Mouse (Mus musculus): Measurements from ENCODE around the gene Slc17a2.

Slc17a2 gene

DNA sequence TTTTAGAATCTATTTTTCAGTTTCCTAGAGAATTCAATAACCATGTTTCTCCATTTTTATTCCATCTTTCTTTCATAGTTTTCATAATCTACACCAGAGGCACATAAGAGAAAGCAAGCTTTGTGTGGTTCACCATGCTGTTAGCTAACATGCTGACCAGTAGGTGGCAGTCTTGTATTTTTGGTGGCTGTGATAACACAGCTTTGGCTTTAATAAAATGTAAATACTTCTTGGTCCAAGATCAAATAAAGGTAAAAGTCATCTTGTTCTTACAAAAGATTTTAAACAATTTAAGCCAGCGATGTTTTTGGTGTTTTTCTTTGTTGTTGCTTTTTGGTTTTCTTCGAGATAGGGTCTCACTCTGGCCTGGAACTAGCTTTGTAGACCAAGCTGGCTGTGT lies 14.3 kb upstream of the Slc17a2 start:
- DNase-seq (ENCODE audit: low spot score), result peak; percentile 27

DNA sequence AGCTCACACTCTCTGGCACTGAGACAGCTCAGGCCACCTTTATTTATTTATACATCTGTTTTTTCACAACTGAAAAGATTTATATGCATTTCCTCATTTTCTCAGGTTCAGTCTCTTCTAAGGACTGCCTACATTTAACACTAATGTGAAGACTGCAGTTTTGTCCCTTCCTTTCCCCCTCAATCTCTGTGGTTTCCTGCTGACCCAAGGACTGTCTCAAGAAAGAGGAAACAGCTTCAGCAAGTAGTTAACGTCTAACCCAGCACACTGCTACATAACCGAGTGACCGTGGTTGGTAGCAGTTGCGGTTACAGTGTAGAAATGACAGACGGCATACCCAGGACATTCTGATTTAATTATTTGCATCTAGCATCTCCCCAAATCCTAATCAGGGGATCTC lies 7.4 kb upstream of the Slc17a2 start:
- no peak for DNase-seq (ENCODE audit: low spot score)

- DNase-seq (ENCODE audit: low spot score), result no peak
These were observed 2.3 kb upstream of the Slc17a2 start for GRCm38 (mm10) chr13:23804532-23804931.

DNA sequence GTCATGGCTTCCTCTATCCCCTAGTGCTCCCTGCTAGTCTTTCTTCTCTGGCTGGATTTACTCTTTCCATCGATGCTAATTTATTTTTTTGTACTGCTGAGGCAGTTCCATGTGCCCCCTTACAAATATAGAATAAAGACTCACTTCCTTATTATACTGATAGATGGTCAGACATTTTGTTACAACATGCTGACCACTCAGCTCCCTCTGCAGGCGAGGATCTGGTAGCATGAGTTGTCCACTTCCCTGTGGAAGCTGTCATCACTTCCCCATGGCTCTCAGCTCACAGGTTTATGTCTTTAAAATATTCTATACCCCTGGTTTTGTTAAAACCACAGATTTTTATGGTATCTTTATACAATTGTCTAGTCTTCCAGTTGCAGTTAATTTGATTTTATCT lies 9.4 kb downstream of the Slc17a2 start:
- DNase-seq (ENCODE audit: low spot score), result no peak

GRCm38 (mm10) chr13:23820179-23820940 lies 13.6 kb downstream of the Slc17a2 start:
- DNase-seq (ENCODE audit: low spot score), result no peak

DNA sequence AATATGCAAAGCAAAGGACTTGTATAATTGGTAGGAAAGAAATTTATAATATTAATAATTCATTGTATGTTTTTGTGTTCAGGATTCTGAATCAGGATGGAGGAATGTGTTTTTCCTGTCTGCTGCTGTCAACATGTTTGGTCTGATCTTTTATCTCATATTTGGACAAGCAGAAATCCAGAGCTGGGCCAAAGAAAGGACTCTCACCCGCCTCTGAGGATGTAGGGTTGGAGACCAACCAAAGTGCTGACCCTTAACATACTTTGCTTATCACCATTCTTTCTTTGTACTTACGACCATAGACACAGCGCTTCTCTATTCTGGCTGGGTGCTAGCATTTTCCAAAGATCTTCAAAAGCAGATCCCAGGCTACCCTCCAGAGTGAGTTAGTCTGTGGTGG lies 15.4 kb downstream of the Slc17a2 start:
- no peak for DNase-seq (ENCODE audit: low spot score)

DNA sequence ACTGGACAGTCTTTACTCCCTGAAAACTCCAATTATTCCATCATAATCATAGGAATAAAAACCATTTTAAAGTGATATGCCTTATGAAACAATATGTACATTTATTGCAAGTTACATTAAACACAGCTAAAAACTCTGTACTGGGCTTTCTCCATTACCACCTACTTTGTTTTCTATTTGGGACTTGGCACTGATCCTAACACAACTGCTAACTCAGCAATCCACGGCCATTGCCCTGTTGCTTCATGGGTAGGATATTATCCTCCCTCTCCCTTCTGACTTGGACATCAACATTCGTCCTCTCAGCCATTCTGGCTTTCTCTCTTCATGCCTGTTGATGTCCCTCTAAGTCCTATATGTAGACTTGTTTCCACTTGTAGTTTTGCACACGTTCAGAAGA lies 19.8 kb downstream of the Slc17a2 start:
- DNase-seq (ENCODE audit: low spot score), result no peak

DNA sequence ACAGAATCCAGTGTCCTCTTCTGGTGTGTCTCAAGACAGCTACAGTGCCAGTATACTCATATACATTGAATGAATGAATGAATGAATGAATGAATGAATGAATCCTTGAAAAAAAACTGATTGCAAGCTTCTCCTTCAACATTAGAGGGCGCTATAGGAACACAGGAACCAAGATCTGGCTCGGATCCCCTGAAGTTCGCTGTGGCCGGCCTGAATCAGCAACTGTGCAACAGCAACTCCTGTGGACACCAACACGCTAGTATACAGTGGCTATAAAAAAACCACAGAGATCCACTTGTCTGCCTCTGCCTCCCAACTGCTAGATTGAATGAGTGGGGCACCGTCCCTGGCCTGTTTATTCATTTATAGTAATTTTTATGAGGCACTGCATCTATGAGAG lies 26.3 kb downstream of the Slc17a2 start:
- DNase-seq (ENCODE audit: low spot score), result peak; percentile 6

DNA sequence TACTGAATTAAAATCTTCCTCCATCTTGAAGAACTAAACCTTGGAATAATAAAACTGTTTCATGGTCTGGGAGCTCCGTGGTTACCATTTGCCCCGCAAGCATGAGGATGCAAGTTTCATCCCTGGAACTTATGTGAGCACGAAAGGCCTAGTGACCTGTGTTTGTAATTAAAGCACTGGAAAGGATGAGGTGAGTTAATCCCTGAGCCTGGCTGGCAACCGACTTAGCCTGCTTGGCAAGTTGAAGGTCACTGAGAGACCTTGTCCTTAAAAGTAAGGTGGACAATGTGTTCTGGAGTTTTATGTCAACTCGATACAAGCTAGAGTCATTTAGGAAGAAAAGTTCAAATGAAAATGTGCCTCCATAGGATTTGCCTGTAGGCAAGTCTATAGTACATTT lies 28.0 kb downstream of the Slc17a2 start:
- no peak for DNase-seq (ENCODE audit: low spot score)

DNA sequence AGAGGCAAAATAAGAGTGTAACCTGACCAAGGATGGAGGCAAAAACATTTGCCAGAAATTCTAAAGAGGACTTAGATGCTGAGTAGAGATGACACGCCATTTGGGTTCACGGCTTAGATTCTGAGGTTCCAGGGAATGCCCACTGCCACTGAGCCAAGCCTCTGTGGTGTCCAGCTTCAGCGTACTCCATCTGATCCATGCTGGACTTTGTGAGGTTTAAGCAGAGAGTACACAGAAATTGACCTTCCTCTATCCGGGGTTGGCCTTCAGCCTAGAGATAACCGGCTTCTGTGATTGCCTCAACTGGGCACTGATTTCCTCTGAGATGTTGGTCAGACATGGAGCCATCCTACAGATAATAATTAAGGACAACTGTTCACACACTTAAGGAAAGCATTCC lies 29.8 kb downstream of the Slc17a2 start:
- no peak for DNase-seq (ENCODE audit: low spot score)

DNA sequence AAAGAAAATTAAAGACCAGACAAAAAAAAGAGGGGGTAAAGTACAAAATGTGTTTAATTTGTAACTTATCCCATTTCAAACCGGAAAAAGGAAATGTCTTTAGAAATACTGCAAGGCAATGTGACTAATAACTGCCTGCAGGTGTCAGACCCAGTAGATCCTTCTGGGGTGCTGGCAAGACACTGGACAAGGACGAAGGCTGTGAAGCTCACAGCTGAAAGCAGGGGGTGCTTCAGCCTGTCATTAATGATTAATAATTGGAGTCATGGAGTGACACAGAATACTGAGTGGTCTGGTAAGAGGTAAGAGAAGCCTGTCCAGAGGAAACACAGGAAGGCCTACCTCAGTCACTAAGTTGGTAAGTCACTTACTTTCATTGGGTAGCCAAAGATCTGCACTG lies 32.5 kb downstream of the Slc17a2 start, which contains the start of gene Slc17a3:
Slc17a3 (plus strand) TSS at position 127 of the 400 bp plus-strand sequence.
- no peak for DNase-seq (ENCODE audit: low spot score)

- no peak for DNase-seq (ENCODE audit: low spot score)
These were observed 39.1 kb downstream of the Slc17a2 start for GRCm38 (mm10) chr13:23845851-23846250.

GRCm38 (mm10) chr13:23849299-23849698 lies 42.5 kb downstream of the Slc17a2 start:
- no peak for DNase-seq (ENCODE audit: low spot score)

- no peak for DNase-seq (ENCODE audit: low spot score)
These were observed 49.6 kb downstream of the Slc17a2 start for GRCm38 (mm10) chr13:23856401-23856800.

DNA sequence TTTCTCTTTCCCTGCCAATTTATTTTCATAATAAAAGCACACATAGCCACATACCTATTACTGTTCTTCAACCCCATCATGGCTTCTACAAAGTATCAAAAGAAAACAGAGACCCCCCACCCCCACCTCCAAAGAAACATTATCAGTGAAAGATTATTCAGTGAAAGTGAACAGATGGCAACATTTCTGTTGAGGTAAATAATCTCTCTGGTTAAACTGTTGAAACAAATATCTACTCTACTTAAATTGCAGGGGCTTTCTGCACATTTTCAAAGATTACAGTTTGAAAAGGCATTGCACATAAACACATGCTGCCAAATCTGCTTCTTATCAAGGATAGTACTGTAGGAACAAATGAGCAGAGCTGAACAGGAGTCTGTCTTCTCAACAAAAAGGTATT lies 55.0 kb downstream of the Slc17a2 start:
- no peak for DNase-seq (ENCODE audit: low spot score)

GRCm38 (mm10) chr13:23864711-23865110 lies 57.9 kb downstream of the Slc17a2 start:
- no peak for DNase-seq (ENCODE audit: low spot score)

GRCm38 (mm10) chr13:23866086-23866710 lies 59.4 kb downstream of the Slc17a2 start:
- no peak for DNase-seq (ENCODE audit: low spot score)

DNA sequence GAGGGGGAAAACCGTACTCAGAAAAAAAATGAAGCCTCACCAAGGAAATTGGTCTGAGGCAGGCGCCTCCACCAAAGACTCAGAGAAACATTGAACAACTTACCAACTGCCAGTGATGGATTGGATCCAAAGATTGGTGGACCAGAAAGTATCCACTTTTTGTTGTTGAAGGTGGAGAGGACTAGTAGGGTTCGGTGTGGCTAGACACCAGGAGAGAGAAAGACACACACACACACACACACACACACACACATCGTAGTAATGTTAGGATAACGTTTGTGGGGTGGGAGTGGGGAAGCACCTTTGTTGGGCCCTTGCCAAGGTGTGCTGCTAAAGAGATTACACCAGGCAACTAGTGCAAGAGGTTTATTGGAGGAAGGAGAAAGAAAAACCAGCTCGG lies 60.2 kb downstream of the Slc17a2 start:
- DNase-seq (ENCODE audit: low spot score), result no peak

GRCm38 (mm10) chr13:23867405-23867804 lies 60.6 kb downstream of the Slc17a2 start, which contains the start of gene Slc17a1:
TSS of gene Slc17a1 (plus strand) at chr13:23867750.
- DNase-seq (ENCODE audit: low spot score), result no peak

- DNase-seq (ENCODE audit: low spot score), result no peak
These were observed 62.2 kb downstream of the Slc17a2 start for GRCm38 (mm10) chr13:23868790-23869533.

- no peak for DNase-seq (ENCODE audit: low spot score)
These were observed 63.2 kb downstream of the Slc17a2 start for GRCm38 (mm10) chr13:23869996-23870395.

DNA sequence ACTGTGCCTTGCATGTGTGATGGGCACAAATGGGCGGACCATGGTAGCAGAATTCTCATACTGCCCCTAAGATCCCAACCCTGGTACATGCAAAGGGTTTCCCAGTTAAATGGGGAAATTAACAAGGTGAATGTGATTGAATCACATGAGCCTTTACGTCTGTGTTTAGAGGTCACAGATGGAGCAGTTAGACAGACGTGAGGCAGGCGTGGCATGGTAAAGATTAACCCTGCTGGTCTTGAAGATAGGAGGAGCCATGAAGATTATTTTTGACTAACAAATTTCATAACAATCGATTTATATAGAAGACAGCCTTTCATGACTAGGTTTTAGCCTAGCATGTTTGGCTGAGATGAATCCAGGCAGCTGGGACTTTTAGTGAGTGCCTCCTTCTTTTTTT lies 66.3 kb downstream of the Slc17a2 start:
- DNase-seq (ENCODE audit: low spot score), result no peak

Data from urinary bladder, postnatal 25 days (tissue).